Mouse (Mus musculus) hindbrain, embryonic 14.5 days (tissue): Measurements from ENCODE around the gene Nsmce4a. TPM values are rescaled to one million over a fixed set of nuclear protein-coding genes. Genes with fewer than 3 reads are reported as not detected.

Experiments used
- ATAC-seq: fragments of 200-750 bp; cut with Nextera tagmentation; 2 replicates; pipeline ENCODE4 v1.8.0; 2017; ENCODE audit warnings: moderate number of reproducible peaks, mild to moderate bottlenecking, moderate TSS enrichment, moderate library complexity; ENCODE audit not compliant: low FRiP score
- DNase-seq: peaks from one replicate; pipeline ENCODE4 v3.0.0-alpha.2; 2015; ENCODE audit warnings: low spot score
- H3K27ac ChIP-seq: fragments of 300-500 bp; sonication (generic); 2 replicates; pipeline ENCODE4 v1.5.1; 2014; ENCODE audit warnings: mild to moderate bottlenecking, moderate library complexity
- H3K27me3 ChIP-seq: fragments of 300-500 bp; sonication (generic); 2 replicates; pipeline ENCODE4 v1.6.1; 2014; ENCODE audit warnings: mild to moderate bottlenecking, low read length, mixed read lengths; ENCODE audit not compliant: control insufficient read depth, insufficient read depth
- H3K36me3 ChIP-seq: fragments of 300-500 bp; sonication (generic); replicated peaks from 2 replicates; pipeline ENCODE4 v1.6.1; 2014; ENCODE audit not compliant: control insufficient read depth, insufficient read depth
- H3K4me1 ChIP-seq: fragments of 300-500 bp; sonication (generic); replicated peaks from 2 replicates; pipeline ENCODE4 v1.6.1; 2014; ENCODE audit warnings: antibody characterized with exemption, low read length, mixed read lengths; ENCODE audit not compliant: control insufficient read depth, insufficient read depth
- H3K4me2 ChIP-seq: fragments of 300-500 bp; sonication (generic); replicated peaks from 2 replicates; pipeline ENCODE4 v1.6.1; 2014; ENCODE audit warnings: mild to moderate bottlenecking, moderate library complexity
- H3K4me3 ChIP-seq: fragments of 300-500 bp; sonication (generic); replicated peaks from 2 replicates; pipeline ENCODE4 v1.5.1; 2014; ENCODE audit warnings: mild to moderate bottlenecking, low read length
- H3K9ac ChIP-seq: fragments of 300-500 bp; sonication (generic); 2 replicates; pipeline ENCODE4 v1.6.1; 2014
- H3K9me3 ChIP-seq: fragments of 300-500 bp; sonication (generic); 2 replicates; pipeline ENCODE4 v1.6.1; 2016; ENCODE audit warnings: low read length; ENCODE audit not compliant: control insufficient read depth
- WGBS: fragments of 180-500 bp; shearing (Covaris S2); extraction: QIAGEN DNeasy Blood & Tissue Kit; methylation state at CpG from one replicate; pipeline ENCODE4 v1.1.7; 2014; 5-methylcytosine and 5-hydroxymethylcytosine counted together
- polyA plus RNA-seq: library from polyadenylated mRNA; unstranded; fragments of >200 nt; fragmentation: Nextera tagmentation; extraction: Ambion mirVana; gene quantifications from 2 replicates; pipeline ENCODE4 v1.2.1, GENCODE M21; 2014

The Nsmce4a gene
- polyA plus RNA-seq, 1 experiment from 2014 or later: 96.7 TPM

DNA sequence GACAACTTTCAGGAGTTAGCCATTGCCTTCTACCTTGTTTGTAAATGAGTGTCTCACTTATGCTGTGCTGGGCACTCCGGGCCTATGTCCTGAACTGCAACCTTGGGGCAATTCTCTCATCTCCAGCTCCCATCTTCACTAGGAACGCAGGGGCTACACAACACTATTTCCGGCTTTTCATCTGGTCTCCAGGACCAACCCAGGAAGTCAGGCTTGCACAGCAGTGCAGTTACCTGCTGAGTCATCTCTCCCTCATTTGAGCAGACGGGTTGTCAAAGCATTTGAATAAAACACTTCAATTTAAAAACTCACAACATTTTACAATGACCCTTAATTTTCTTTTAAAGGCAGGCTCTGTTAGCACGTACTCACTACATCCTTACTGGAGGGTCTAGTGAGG is 62.7 kb downstream of the Nsmce4a start:
- Histone ChIP-seq H3K4me2 (no peak overlapping the region), H3K36me3 (peaks cover 89% of the 10 kb centered on the region), H3K4me1 (no peaks in the 10 kb centered on the region), H3K27me3 (no peaks in the 10 kb centered on the region), H3K9ac (no peak overlapping the region), H3K27ac (no peak overlapping the region), H3K9me3 (no peaks in the 10 kb centered on the region), H3K4me3 (no peak overlapping the region)
- WGBS: 96% methylated on average over 5 of the region's 5 CpGs
- no peak for ATAC-seq
- DNase-seq: no peak

DNA sequence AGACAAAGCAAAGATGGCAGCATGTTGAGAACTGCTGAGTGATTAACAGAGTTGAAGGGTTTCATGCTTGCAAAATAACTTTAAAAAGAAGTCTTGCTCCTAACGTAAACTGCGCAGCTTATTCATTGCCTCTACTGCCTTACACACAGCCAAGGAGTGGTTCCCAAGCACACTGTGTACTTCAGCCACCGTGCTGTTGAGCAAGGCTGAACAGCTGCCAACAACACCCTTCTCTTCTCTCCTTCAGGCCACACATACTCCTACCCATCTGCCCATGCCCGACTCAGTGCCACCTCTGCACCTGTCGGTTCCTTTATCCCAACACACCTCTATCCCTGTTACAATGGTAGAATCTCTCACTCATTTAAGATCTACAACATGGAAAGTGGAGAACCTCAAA is 69.9 kb downstream of the Nsmce4a start:
- Histone ChIP-seq H3K4me1 (no peaks in the 10 kb centered on the region), H3K4me3 (no peak overlapping the region), H3K4me2 (no peak overlapping the region), H3K36me3 (peaks cover 75% of the 10 kb centered on the region), H3K27me3 (no peaks in the 10 kb centered on the region), H3K27ac (no peak overlapping the region), H3K9ac (no peak overlapping the region), H3K9me3 (no peaks in the 10 kb centered on the region)
- ATAC-seq (no peak), DNase-seq (no peak)
- 92% methylated on average over 5 of the region's 5 CpGs for WGBS

DNA sequence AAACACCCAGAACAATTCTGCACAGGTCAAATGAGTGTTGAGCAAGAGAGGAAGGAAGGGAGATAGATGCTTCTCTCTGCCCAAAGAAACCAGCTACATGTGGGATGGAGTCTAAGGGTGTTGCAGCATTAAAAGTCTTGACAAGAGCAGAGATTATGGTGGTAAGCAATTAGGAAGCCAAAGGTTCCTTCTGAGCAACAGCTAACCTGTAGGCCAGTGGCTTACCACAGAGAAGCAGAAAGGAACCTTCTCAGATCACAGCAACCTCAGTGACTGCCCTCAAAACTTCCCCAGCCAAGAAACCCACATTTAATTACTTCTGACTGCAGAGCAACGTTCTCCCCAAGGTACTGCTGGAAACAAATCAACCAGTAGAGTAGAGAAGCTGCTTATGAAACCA is 71.4 kb downstream of the Nsmce4a start:
- ATAC-seq: no peak
- Histone ChIP-seq H3K9ac (no peak overlapping the region), H3K27me3 (no peaks in the 10 kb centered on the region), H3K27ac (no peak overlapping the region), H3K4me1 (no peaks in the 10 kb centered on the region), H3K9me3 (no peaks in the 10 kb centered on the region), H3K4me3 (no peak overlapping the region), H3K4me2 (no peak overlapping the region), H3K36me3 (peaks cover 68% of the 10 kb centered on the region)
- no peak for DNase-seq
- 68% methylated on average over 1 of the region's 1 CpGs for WGBS

DNA sequence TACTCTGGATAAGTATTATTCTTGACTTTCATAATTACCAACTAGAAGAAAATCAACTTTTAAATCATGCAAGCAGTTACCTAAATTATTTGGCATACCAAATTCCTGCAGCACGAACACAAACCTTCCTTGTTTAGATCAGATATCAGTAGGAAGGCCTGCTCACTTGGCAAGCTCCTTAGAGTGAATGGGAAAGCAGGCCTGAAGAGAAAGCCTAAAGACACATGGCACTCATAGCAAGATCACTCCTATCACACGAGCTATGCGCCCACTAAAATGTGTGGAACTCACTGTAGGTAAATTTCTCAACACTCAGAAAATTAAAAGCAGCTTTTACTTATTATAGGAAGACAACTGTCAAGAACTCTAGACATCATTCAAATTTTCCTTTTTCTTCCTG is 79.6 kb downstream of the Nsmce4a start:
- 86% methylated on average over 3 of the region's 3 CpGs for WGBS
- ATAC-seq (no peak), DNase-seq (no peak)
- H3K4me1 ChIP-seq: no peaks in the 10 kb centered on the region
- H3K27me3 ChIP-seq: no peaks in the 10 kb centered on the region
- no peak overlapping the region for H3K4me2 ChIP-seq
- no peaks in the 10 kb centered on the region for H3K9me3 ChIP-seq
- H3K36me3 ChIP-seq: peaks cover 9% of the 10 kb centered on the region; the same call in 1 of the 2 replicates
- H3K9ac ChIP-seq: no peak overlapping the region
- no peak overlapping the region for H3K27ac ChIP-seq
- H3K4me3 ChIP-seq: no peak overlapping the region

DNA sequence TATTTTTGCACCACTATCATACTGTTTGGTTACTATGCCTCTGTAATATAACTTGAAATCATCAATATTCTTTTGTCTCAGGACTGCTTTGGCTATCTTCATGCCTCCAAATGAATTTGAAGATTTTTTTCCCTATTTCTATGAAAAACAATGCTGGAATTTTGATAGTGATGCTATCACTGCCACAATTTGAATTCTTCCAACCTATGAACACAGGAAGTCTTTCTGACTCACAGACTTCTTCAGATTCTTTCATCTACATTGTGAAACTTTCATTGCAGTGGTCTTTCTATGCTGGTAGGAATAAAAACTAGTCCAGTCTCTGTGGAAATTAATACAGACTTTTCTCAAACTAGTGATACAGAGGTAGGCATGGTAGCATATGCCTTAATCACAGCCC is 80.9 kb downstream of the Nsmce4a start:
- no peaks in the 10 kb centered on the region for H3K4me1 ChIP-seq

More for the DNA sequence above, 80.9 kb downstream of the Nsmce4a start:
- H3K9ac ChIP-seq: no peak overlapping the region
- no peak for ATAC-seq
- no peak for DNase-seq
- peaks cover 10% of the 10 kb centered on the region; the same call in 1 of the 2 replicates for H3K36me3 ChIP-seq
- no peaks in the 10 kb centered on the region for H3K9me3 ChIP-seq
- H3K4me3 ChIP-seq: no peak overlapping the region
- H3K4me2 ChIP-seq: no peak overlapping the region
- no peak overlapping the region for H3K27ac ChIP-seq
- no peaks in the 10 kb centered on the region for H3K27me3 ChIP-seq

Other genes starting within 250 kb of the Nsmce4a start
- gene Ate1, start 52.7 kb downstream of the Nsmce4a start, polyA plus RNA-seq: 104 and 108 TPM in 2 replicates
- 58.9 and 61.6 TPM in 2 replicates for gene Tacc2, start 4.3 kb upstream of the Nsmce4a start, polyA plus RNA-seq
- not detected in 2 replicates for gene Btbd16, start 201.0 kb upstream of the Nsmce4a start, polyA plus RNA-seq